Mouse (Mus musculus) layer of hippocampus, postnatal 36 days (tissue): ENCODE measurements around the gene Casq2. TPM values are rescaled to one million over a fixed set of nuclear protein-coding genes. Genes with fewer than 3 reads are reported as not detected.

ENCODE experiments used
- DNase-seq, 2 experiments: peaks; one replicate each; pipeline ENCODE4 v3.0.0; 2022
- total RNA-seq, 2 experiments: library from RNA; stranded (reverse); gene quantifications; 2 replicates each; pipeline ENCODE4 v1.2.3; 2021

The Casq2 gene
- total RNA-seq, 2 experiments from 2014 or later, result 0.77 to 2.3 TPM

DNA sequence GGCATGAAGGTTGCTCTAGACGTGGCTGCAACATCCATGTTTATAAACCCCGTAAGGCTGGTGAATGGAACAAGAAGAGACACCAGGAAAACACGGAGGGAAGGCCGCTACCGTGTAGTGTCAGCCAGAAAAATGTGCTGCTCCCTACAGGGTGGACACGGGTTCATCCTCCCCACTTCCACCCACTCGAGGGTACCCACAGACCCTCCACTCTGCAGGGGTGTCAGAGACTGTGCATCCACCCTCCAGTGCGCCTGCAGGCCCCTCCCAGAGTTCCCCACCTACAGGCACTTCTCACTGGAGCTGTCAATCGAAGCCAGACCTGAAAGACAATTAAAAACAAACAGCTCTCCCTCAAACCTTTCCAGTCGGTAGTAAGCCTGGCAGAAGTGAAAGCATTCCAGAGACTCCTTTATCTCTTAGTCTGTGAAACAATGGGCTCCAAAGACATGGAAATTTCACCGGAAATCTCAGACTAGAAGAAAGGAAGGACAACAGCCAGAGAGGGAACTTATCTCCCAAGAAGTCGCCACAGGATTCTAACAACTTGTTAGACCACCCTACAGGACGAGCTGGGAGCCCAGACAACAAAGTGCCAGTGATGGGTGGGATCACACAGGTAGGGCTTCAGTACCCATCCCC is 2.5 kb upstream of the Casq2 start:
- DNase-seq, result no peak

- DNase-seq, result no peak
Measured at GRCm38 (mm10) chr3:102084833-102085491, 1.3 kb upstream of the Casq2 start.

DNA sequence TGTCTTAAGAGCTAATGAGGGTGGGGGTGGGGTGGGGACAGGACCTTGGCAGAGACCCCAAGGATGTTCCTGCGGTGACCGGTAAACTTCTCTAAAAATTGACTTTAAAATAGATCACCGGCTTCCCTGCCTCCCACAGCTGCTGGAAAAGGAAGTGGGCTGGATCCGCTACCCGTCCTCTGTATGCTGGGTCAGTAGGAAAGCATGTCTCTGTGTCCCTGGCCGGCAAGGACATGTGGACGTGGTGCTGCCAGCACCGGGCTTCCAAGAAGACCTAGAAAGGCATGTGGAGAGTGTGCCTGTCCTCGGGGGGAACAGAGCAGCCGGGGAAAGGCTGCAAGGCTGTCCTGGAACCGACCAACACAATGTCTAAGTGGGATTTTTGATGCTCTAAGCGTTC is 496 bp upstream of the Casq2 start:
- no peak for DNase-seq

GRCm38 (mm10) chr3:102094841-102095240 is 8.6 kb downstream of the Casq2 start:
- no peak for DNase-seq

DNA sequence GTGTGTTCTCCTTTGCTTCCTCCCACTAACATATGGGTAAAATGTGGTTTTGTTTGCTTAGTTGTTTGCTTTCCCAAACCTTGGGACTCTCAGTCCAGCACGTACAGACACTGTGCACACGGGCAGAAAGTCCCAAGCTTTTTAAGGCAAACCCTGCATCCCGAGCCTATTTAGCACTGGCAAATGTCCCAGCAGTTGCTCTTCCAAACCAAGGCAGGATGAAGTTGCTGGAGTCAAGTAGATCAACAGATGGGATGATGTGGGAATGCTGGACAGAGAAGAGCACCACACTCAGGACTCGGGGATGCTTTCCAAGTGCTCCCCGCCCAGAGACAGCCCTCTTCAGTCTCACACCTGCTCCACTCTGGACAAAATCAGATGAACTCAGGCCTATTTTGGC is 9.2 kb downstream of the Casq2 start:
- DNase-seq, result no peak

GRCm38 (mm10) chr3:102096366-102096765 is 10.2 kb downstream of the Casq2 start:
- no peak for DNase-seq

DNA sequence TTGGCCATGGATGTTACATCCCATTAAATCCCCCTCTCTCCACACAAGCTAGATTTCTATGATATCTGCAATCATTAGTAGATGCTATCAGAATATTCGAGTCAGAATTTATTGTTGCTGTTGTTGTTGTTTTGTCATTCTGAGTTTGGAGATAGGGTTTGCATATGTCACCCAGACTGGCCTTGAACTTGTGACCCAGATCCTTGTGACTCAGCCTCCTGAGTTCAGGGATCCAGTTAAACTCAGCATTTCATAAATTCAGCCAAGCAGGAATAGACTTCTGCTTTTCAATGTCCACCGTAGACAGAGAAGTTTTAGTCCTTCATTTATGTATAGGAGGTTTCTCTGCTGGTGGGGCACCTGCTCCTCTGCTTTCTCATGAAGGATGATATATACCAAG is 10.8 kb downstream of the Casq2 start:
- DNase-seq, result no peak

DNA sequence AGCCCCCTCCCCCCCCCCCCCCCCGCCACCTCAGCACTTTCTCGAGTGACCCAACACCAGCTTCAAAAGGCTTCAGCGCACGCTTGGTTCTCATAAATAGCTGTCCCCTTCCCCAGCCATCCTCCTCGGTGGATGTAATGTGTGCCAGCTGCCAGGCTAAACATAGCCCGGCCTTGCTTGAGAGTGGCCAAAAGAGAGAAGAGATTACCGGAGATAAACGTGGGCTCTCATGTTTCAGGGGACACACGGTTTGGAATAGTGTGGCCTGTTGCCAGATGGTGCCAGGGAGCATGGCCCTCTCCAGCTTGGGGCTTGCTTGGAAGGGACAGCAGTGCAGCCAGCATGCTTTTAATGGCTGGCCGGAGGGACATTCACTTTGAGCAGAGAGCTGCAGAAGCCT is 13.0 kb downstream of the Casq2 start:
- DNase-seq, result no peak

GRCm38 (mm10) chr3:102099793-102100192 is 13.6 kb downstream of the Casq2 start:
- DNase-seq, result no peak

- no peak for DNase-seq
Measured at GRCm38 (mm10) chr3:102101445-102101844, 15.2 kb downstream of the Casq2 start.

- no peak for DNase-seq
Measured at GRCm38 (mm10) chr3:102103811-102104565, 17.8 kb downstream of the Casq2 start.

- DNase-seq, result no peak
Measured at GRCm38 (mm10) chr3:102108201-102108600, 22.0 kb downstream of the Casq2 start.

GRCm38 (mm10) chr3:102111979-102112599 is 25.9 kb downstream of the Casq2 start:
- no peak for DNase-seq

GRCm38 (mm10) chr3:102120947-102121346 is 34.7 kb downstream of the Casq2 start:
- DNase-seq, result no peak

DNA sequence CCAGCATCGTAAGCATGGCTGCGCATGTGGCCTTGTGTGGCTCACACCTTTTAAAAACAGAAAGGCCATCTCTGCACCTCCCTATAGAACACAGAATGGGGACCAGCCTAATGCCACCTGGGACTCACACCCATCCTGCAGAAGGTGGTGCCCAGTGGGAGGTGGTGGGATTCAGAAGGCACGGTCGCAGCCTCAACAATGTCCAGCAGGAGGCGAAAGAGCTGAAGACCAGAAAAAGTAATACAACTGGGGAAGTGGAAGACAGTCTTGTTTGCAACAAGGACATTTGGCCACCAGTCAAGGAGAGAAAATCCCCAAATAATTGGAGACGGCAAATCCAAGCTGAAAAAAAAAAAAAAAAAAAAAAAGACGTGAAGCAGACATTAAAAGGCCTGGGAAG is 35.8 kb downstream of the Casq2 start:
- DNase-seq, result no peak

GRCm38 (mm10) chr3:102123654-102124053 is 37.4 kb downstream of the Casq2 start:
- DNase-seq, result no peak

GRCm38 (mm10) chr3:102125546-102125945 is 39.3 kb downstream of the Casq2 start:
- DNase-seq, result no peak

GRCm38 (mm10) chr3:102127114-102127513 is 40.9 kb downstream of the Casq2 start:
- no peak for DNase-seq

DNA sequence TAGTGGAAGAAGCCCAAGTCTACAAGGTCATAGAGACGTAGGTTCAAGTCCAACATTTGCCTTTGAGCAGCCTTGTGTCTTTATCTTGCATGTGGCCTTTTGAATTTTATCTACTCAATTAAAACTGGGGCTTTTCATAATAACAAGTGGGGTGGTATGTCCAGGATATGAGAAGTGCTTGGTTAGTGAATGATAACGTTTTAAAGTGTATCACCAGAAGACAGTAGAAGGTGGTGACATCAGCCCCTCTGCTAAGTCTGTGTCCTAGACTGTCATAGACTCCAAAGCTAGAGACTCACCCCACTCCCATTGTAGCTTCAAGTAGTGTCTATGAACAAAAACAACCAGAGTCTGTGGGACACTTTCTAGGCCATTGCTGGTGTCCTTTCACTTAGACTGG is 42.0 kb downstream of the Casq2 start:
- DNase-seq, result no peak

DNA sequence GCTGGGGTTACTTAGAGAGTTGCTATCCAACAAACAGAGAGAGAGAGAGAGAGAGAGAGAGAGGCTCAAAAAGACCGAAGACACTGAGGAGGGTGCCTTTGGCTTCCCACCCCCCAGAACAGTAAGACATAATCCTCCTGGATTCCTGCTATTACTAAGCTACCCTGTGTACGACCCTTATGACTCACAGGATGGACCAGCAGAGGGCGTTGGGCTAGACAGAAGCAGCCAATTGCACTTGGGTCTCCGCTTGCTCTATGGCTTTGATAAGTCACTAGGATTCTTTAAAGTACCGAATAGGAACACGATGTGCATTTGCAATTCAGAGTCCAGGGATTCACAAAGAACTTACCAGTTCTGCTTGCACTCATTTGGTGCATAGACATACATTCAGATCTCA is 44.3 kb downstream of the Casq2 start:
- no peak for DNase-seq

DNA sequence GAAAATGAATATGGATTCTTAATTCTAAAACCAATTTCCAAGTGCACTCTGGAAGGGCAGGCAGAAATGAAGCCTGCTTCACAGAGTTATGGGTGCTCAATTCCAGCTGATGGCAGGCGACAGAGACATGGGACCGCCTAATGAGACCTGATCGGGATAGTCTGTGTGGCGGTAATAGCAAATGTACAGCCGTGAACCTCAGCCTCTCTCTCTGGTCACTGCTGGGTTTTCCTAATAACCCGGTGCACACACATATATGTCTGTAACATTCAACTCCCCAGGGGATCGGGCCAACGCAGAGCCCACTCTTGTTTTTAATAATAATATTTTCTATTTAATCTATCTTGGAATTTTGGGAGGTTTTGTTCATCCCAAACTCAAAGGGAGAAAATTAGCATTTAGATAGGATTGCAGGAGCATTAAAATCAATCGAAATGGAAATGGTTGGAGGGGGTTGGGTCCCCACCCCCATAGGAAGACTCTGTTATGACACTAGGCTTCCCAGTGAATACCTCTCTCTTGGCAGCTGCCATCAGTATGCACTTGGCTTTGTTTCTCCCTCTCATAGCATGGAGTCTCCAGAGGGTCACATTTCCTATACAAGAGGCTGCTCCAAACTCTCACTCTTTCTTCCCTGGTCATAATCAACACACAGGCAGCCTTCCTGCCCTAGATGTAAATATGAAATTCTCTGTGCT is 45.6 kb downstream of the Casq2 start:
- no peak for DNase-seq

DNA sequence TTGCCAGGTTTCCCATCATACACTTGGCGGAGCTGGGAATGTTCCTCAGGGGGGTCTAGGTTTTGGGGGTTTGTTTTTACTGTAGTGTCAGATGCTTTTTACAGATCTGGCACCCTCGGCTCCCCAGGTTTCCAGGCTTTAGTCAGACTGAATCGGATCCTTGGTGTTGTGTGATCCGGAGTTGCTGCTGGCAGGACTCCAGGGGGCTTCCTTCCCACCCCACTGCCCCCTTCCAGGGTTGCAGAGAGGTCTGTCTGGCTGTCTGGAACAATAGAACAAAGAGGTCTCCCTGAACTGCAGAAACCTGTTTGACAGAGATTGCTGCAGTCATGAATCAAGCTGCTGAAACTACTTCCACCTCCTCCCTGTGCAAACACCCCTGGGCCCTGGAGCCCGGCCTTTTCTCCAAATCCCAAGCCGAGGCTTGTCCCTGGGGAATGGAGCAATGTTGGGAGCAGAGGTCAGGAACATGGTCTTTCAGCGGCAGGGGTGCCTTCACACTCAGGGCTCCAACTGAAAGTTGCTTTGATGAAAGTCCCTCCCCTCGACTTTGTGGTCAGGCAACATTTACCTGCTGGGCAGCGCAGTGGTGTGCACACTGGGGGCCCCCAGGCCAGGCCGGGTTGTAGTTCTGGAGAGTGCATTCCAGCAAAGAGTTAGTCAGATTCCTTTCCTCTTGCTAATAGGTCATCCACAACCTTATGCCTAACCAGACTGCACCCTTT is 49.3 kb downstream of the Casq2 start:
- no peak for DNase-seq
